Mouse (Mus musculus) midbrain, embryonic 11.5 days (tissue): ENCODE data around the gene Prm2. TPM values are rescaled to one million over a fixed set of nuclear protein-coding genes. Genes with fewer than 3 reads are reported as not detected.

Source experiments
- ATAC-seq: fragments of 200-750 bp; cut with Nextera tagmentation; 2 replicates; pipeline ENCODE4 v1.8.0; 2017; ENCODE audit warnings: moderate TSS enrichment, moderate library complexity; ENCODE audit not compliant: low FRiP score
- DNase-seq: peaks from one replicate; pipeline ENCODE4 v3.0.0; 2015; ENCODE audit warnings: low spot score; ENCODE audit errors: missing footprints
- H3K27ac ChIP-seq: fragments of 300-500 bp; sonication (generic); 2 replicates; pipeline ENCODE4 v1.5.1; 2014; ENCODE audit warnings: low read depth, low read length
- H3K27me3 ChIP-seq: fragments of 300-500 bp; sonication (generic); 2 replicates; pipeline ENCODE4 v1.6.1; 2014; ENCODE audit warnings: mild to moderate bottlenecking, low read length, moderate library complexity, mixed read lengths; ENCODE audit not compliant: control insufficient read depth, insufficient read depth
- H3K36me3 ChIP-seq: fragments of 300-500 bp; sonication (generic); 2 replicates; pipeline ENCODE4 v1.6.1; 2014; ENCODE audit warnings: mild to moderate bottlenecking, low read length, moderate library complexity, mixed read lengths; ENCODE audit not compliant: control insufficient read depth, insufficient read depth
- H3K4me1 ChIP-seq: fragments of 300-500 bp; sonication (generic); 2 replicates; pipeline ENCODE4 v1.6.1; 2014; ENCODE audit warnings: low read length; ENCODE audit not compliant: control insufficient read depth, insufficient read depth
- H3K4me2 ChIP-seq: fragments of 300-500 bp; sonication (generic); 2 replicates; pipeline ENCODE4 v1.6.1; 2014; ENCODE audit warnings: mild to moderate bottlenecking, moderate library complexity
- H3K4me3 ChIP-seq: fragments of 300-500 bp; sonication (generic); 2 replicates; pipeline ENCODE4 v1.5.1; 2014; ENCODE audit warnings: low read depth, low read length
- H3K9ac ChIP-seq: fragments of 300-500 bp; sonication (generic); 2 replicates; pipeline ENCODE4 v1.6.1; 2014; ENCODE audit warnings: low read length
- H3K9me3 ChIP-seq: fragments of 300-500 bp; sonication (generic); 2 replicates; pipeline ENCODE4 v1.6.1; 2016; ENCODE audit warnings: low read length; ENCODE audit not compliant: control insufficient read depth
- WGBS: fragments of 180-500 bp; shearing (Covaris S2); extraction: QIAGEN DNeasy Blood & Tissue Kit; methylation state at CpG from one replicate; pipeline ENCODE4 v1.1.7; 2014; 5-methylcytosine and 5-hydroxymethylcytosine counted together
- polyA plus RNA-seq: library from polyadenylated mRNA; unstranded; fragments of >200 nt; fragmentation: Nextera tagmentation; extraction: Ambion mirVana; gene quantifications from 2 replicates; pipeline ENCODE4 v1.2.1, GENCODE M21; 2014

Gene Prm2
- polyA plus RNA-seq = not detected in 2 replicates

- no peak within 1 kb of the TSS for H3K4me3 ChIP-seq
- no peak for ATAC-seq
- H3K27me3 ChIP-seq = peaks cover 2% of the 10 kb centered on the region; the same call in 1 of the 2 replicates
- WGBS = 75% methylated on average over 6 of the region's 6 CpGs
- H3K9ac ChIP-seq = no peak within 1 kb of the TSS
- H3K4me2 ChIP-seq = no peak within 1 kb of the TSS
- H3K27ac ChIP-seq = no peak within 1 kb of the TSS
- H3K9me3 ChIP-seq = no peaks in the 10 kb centered on the region
- H3K36me3 ChIP-seq = no peaks in the 10 kb centered on the region
- no peaks in the 10 kb centered on the region for H3K4me1 ChIP-seq
- no peak for DNase-seq
Observed at GRCm38 (mm10) chr16:10796034-10796433, at the start of gene Prm2. Gene Prm2 (minus strand): TSS chr16:10796134.

DNA sequence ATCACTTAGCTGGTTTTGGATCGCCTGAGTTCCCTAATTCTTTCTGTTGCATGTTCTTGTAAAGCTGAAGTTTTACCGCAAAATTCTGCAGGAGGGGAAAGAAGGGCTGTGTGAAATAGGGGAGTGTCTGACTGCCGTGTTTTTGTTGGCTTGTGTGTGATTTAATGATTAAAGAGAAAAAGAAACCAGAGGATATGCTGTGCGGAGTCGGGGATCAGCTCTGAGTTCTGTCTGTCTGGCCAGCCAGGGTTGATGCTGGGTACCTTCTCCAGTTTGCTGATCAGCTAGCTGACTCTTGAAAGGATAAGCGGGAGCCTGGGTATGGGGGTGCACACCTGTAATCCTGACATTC is 48.4 kb upstream of the Prm2 start:
- 78% methylated on average over 6 of the region's 6 CpGs for WGBS
- Histone ChIP-seq H3K27me3 (no peaks in the 10 kb centered on the region), H3K36me3 (no peaks in the 10 kb centered on the region), H3K4me3 (no peak overlapping the region), H3K4me2 (no peak overlapping the region), H3K4me1 (peaks cover 7% of the 10 kb centered on the region), H3K9me3 (no peaks in the 10 kb centered on the region), H3K9ac (no peak overlapping the region), H3K27ac (no peak overlapping the region)
- ATAC-seq = no peak
- DNase-seq = no peak

DNA sequence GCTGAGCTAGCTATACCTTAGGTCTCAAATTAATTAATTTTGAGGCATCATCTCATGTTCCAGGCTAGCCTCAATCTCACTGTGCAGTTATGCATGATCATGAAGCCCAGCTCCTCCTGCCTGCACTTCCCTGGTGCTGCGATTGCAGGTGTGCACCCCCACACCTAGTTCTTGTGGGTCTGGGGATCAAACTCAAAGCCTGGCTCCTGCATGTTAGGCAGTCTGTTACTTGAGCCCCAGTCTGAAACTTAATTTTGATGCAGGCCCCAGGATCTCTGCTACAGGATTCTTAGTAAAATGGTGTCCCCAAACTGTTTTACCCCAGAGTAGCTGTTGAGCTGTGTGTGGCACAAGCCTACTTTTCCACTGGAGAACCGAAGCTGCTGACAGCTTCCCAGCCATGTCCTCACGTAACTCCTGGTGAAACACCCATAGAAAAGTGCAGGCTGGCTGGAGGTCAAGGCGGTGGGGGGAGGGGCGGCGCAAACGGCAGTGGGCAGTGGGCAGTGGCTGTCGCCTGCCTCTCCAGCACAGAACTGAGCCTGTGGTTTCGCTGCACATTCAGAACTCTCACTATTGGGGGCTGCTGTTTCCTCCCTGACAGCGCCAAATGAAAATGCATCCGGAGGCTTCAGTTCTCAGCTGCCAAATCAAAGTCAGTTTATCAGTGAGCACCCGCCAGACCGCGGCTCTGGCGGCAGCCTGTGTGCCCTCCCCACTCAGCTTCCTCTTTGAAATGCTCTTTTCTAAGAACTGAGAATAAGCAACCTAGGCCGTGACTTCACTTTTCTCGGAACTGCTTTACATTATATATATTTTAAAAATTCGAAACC is 47.8 kb upstream of the Prm2 start:
- peak overlapping the region; percentile 6; the same call in 1 of the 2 replicates for H3K4me2 ChIP-seq
- no peak overlapping the region for H3K9ac ChIP-seq
- WGBS = 27% methylated on average over 18 of the region's 18 CpGs
- ATAC-seq (no peak), DNase-seq (peak; percentile 91)
- H3K36me3 ChIP-seq = no peaks in the 10 kb centered on the region
- peaks cover 7% of the 10 kb centered on the region for H3K4me1 ChIP-seq
- no peak overlapping the region for H3K4me3 ChIP-seq
- no peaks in the 10 kb centered on the region for H3K9me3 ChIP-seq
- no peaks in the 10 kb centered on the region for H3K27me3 ChIP-seq
- no peak overlapping the region for H3K27ac ChIP-seq

DNA sequence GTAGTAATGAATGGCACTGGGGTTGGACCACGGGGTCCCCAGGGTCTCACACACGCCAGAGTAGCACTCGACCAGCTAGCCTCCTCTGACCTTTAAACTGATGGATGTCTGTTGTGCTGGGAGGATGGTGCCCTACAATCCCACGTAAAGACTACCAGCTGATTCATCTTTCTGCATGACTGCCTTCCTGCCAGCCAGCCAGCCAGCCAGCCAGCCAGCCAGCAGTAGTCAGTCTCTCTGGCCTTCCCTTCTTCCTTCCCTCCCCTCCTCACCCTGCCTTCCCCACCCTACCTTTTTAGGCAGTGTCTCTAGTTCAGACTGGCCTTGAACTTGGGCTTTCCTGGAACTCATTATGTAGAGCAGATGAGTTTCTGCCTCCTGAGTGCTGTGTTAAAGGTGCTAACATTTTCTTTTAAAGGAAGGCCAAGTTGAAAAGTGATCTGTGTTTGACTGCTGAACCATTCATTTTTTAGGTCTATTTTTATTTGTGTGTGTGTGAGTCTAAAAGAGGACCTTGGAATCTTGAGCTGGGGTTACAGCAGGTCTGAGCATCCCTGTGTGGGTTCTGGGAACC is 46.4 kb upstream of the Prm2 start:
- H3K36me3 ChIP-seq = no peaks in the 10 kb centered on the region
- H3K27me3 ChIP-seq = no peaks in the 10 kb centered on the region
- DNase-seq (no peak), ATAC-seq (no peak)
- no peak overlapping the region for H3K27ac ChIP-seq
- no peaks in the 10 kb centered on the region for H3K9me3 ChIP-seq
- 80% methylated on average over 4 of the region's 4 CpGs for WGBS
- no peak overlapping the region for H3K4me3 ChIP-seq
- H3K9ac ChIP-seq = no peak overlapping the region
- H3K4me1 ChIP-seq = peaks cover 15% of the 10 kb centered on the region
- no peak overlapping the region for H3K4me2 ChIP-seq

- Histone ChIP-seq H3K27me3 (no peaks in the 10 kb centered on the region), H3K27ac (no peak overlapping the region), H3K36me3 (no peaks in the 10 kb centered on the region), H3K9ac (no peak overlapping the region), H3K4me1 (peaks cover 26% of the 10 kb centered on the region), H3K4me2 (no peak overlapping the region), H3K9me3 (no peaks in the 10 kb centered on the region), H3K4me3 (no peak overlapping the region)
- no peak for DNase-seq
- no peak for ATAC-seq
- 94% methylated on average over 12 of the region's 14 CpGs for WGBS
Observed at GRCm38 (mm10) chr16:10840018-10840417, 44.1 kb upstream of the Prm2 start.

GRCm38 (mm10) chr16:10838487-10839245 is 42.7 kb upstream of the Prm2 start:
- ATAC-seq (no peak), DNase-seq (no peak)
- Histone ChIP-seq H3K4me1 (peaks cover 27% of the 10 kb centered on the region), H3K9me3 (no peaks in the 10 kb centered on the region), H3K27ac (no peak overlapping the region), H3K9ac (no peak overlapping the region), H3K4me2 (no peak overlapping the region), H3K4me3 (no peak overlapping the region), H3K27me3 (no peaks in the 10 kb centered on the region), H3K36me3 (no peaks in the 10 kb centered on the region)
- WGBS = 57% methylated on average over 10 of the region's 10 CpGs

- WGBS = 94% methylated on average over 1 of the region's 1 CpGs
- Histone ChIP-seq H3K27ac (no peak overlapping the region), H3K27me3 (no peaks in the 10 kb centered on the region), H3K4me2 (no peak overlapping the region), H3K4me3 (no peak overlapping the region), H3K4me1 (peaks cover 22% of the 10 kb centered on the region), H3K9me3 (no peaks in the 10 kb centered on the region), H3K36me3 (no peaks in the 10 kb centered on the region), H3K9ac (no peak overlapping the region)
- no peak for DNase-seq
- no peak for ATAC-seq
Observed at GRCm38 (mm10) chr16:10837903-10838302, 42.0 kb upstream of the Prm2 start.

DNA sequence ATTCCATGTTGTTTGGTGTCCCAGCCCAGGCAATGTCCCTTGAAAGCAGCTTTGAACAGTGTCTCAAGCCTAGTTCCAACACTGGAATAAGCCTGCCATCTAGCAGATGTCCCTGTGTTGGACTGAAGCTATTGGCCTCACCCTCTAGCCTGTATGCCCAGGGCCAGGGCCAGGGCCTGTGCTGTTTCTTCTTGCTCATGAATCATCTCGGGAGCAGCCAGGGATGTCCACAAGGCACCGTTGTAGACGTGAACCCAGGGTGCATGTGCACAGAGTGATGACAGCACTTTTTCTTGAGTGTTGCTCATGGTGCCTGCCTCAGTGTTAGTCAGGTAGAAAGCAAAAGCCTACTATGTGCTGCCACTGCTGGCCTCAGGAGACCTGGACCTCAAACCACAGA is 41.3 kb upstream of the Prm2 start:
- Histone ChIP-seq H3K4me3 (no peak overlapping the region), H3K27me3 (no peaks in the 10 kb centered on the region), H3K9me3 (no peaks in the 10 kb centered on the region), H3K27ac (no peak overlapping the region), H3K4me1 (peaks cover 22% of the 10 kb centered on the region), H3K9ac (no peak overlapping the region), H3K4me2 (no peak overlapping the region), H3K36me3 (no peaks in the 10 kb centered on the region)
- DNase-seq = no peak
- WGBS = 96% methylated on average over 3 of the region's 3 CpGs
- ATAC-seq = no peak

DNA sequence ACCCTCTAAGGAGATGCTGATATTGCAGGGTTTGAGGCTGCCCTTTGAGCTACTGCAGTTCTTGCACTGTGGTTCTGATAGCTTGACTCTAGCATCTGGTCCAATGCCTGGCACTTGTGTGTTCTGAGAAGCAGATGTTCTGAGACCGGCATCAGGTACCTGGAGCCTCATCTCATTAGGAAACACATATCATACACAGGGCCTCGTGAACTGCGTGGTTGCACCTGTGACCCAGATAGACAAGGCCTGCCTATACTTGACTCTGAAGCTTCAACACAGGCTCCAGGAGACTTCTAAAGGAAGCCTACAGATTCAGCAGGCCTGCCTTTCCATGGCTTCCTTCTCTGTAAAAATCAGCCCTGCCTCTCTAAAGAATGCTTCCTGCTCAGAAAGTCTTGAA is 40.5 kb upstream of the Prm2 start:
- Histone ChIP-seq H3K27me3 (no peaks in the 10 kb centered on the region), H3K4me1 (peaks cover 22% of the 10 kb centered on the region), H3K4me2 (peak overlapping the region; percentile 90; the same call in 1 of the 2 replicates), H3K4me3 (no peak overlapping the region), H3K27ac (no peak overlapping the region), H3K9ac (no peak overlapping the region), H3K9me3 (no peaks in the 10 kb centered on the region), H3K36me3 (no peaks in the 10 kb centered on the region)
- no peak for DNase-seq
- no peak for ATAC-seq
- 99% methylated on average over 3 of the region's 3 CpGs for WGBS
